Mouse (Mus musculus): ENCODE data around the gene Pgm5. TPM values are rescaled to one million over a fixed set of nuclear protein-coding genes. Genes with fewer than 3 reads are reported as not detected.

The Pgm5 gene
- total RNA-seq, 2 experiments from 2014 or later: 84.6 to 88.8 TPM

Other genes starting within 250 kb of the Pgm5 start
- gene Tmem252, start 187.8 kb downstream of the Pgm5 start, total RNA-seq (2021): under 1 TPM; 0.27 to 0.43 TPM
- gene Gm10053, start 13.8 kb upstream of the Pgm5 start, total RNA-seq (2021): 1,000 to 10,000 TPM; 1,073 to 1,123 TPM
- gene Foxd4, start 39.3 kb upstream of the Pgm5 start, total RNA-seq (2021): not detected
- gene Cbwd1, start 99.8 kb upstream of the Pgm5 start, total RNA-seq (2021): 1 to 10 TPM; 9.3 to 9.9 TPM
- 10 to 100 TPM; 16.0 to 19.8 TPM for gene Dock8, start 137.7 kb upstream of the Pgm5 start, total RNA-seq (2021)